Mouse (Mus musculus) CH12.LX (cell line): ENCODE measurements at regions not wholly inside any gene's neighbourhood (a gene's known extent, or its start where the extent isn't known, plus 50 kb on each side); places are given as distances from the start of the nearest gene placed in this dataset.

Experiments
- DNase-seq: peaks from one replicate; pipeline ENCODE4 v3.0.0-alpha.2; 2013; ENCODE audit errors: extremely low read depth
- H3K27ac ChIP-seq: 2 replicates; pipeline ENCODE4 v1.5.1; 2012; ENCODE audit warnings: low read depth, mild to moderate bottlenecking, control low read depth, moderate library complexity; ENCODE audit not compliant: insufficient read depth
- H3K27me3 ChIP-seq: replicated peaks from 2 replicates; pipeline ENCODE3; 2012; ENCODE audit warnings: inconsistent platforms
- H3K36me3 ChIP-seq, 2 experiments: replicated peaks in 1 of 2; 2 replicates each; pipeline versions ENCODE3 to v1.6.1; 2012; ENCODE audit warnings: inconsistent platforms in 1 of 2, low read length in 1 of 2, mild to moderate bottlenecking in 1 of 2, mixed read lengths in 1 of 2, moderate library complexity in 1 of 2; ENCODE audit not compliant: control insufficient read depth in 1 of 2, insufficient read depth in 1 of 2
- H3K4me1 ChIP-seq, 2 experiments: 2 replicates each; pipeline ENCODE4 v1.6.1; 2012; ENCODE audit warnings: inconsistent platforms in 1 of 2, moderate library complexity in 1 of 2; ENCODE audit not compliant: insufficient read depth in 2 of 2, control insufficient read depth in 1 of 2
- H3K4me2 ChIP-seq: 2 replicates; pipeline ENCODE4 v1.6.1; 2012; ENCODE audit warnings: low read depth, mild to moderate bottlenecking, control low read depth; ENCODE audit not compliant: poor library complexity, insufficient read depth, severe bottlenecking
- H3K4me3 ChIP-seq, 3 experiments: fragments of 150-350 bp in 1 of 3; sonication (generic) in 1 of 3; replicated peaks in 1 of 3; 2 replicates each; pipeline versions ENCODE3 to v1.5.1; 2011 to 2012; ENCODE audit warnings: low read depth in 2 of 3, low read length in 2 of 3, mild to moderate bottlenecking in 2 of 3, moderate library complexity in 2 of 3, control low read depth in 1 of 3, improper control_type of control experiment in 1 of 3, inconsistent platforms in 1 of 3, mixed read lengths in 1 of 3; ENCODE audit not compliant: poor library complexity in 1 of 3
- H3K79me2 ChIP-seq: replicated peaks from 2 replicates; pipeline ENCODE4 v1.6.1; 2012; ENCODE audit warnings: mild to moderate bottlenecking, moderate library complexity; ENCODE audit not compliant: control insufficient read depth, poor library complexity, insufficient read depth, severe bottlenecking; ENCODE audit errors: extremely low read depth
- H3K9ac ChIP-seq: 2 replicates; pipeline ENCODE4 v1.6.1; 2012; ENCODE audit warnings: low read depth, mild to moderate bottlenecking, control low read depth, moderate library complexity; ENCODE audit not compliant: insufficient read depth
- H3K9me3 ChIP-seq: replicated peaks from 2 replicates; pipeline ENCODE3; 2012; ENCODE audit warnings: low read length, inconsistent platforms, mixed read lengths
- BHLHE40 ChIP-seq: IDR thresholded peaks from 2 replicates; pipeline ENCODE4 v1.6.1; 2011; ENCODE audit warnings: mild to moderate bottlenecking, low read depth, low read length, improper control_type of control experiment
- CHD1 ChIP-seq: IDR thresholded peaks from 2 replicates; pipeline ENCODE4 v1.6.1; 2012; ENCODE audit warnings: low read depth, low read length, improper control_type of control experiment, inconsistent platforms
- CHD2 ChIP-seq: IDR thresholded peaks from 2 replicates; pipeline ENCODE4 v1.6.1; 2011; ENCODE audit warnings: low read length, improper control_type of control experiment
- ELF1 ChIP-seq: IDR thresholded peaks from 2 replicates; pipeline ENCODE4 v1.6.1; 2014; ENCODE audit warnings: low read depth, mild to moderate bottlenecking, inconsistent platforms, low read length, improper control_type of control experiment
- ETS1 ChIP-seq: conservative IDR thresholded peaks from 2 replicates; pipeline ENCODE4 v1.6.1; 2012; ENCODE audit warnings: low read depth, mild to moderate bottlenecking, inconsistent platforms, low read length, improper control_type of control experiment, moderate library complexity
- HCFC1 ChIP-seq: IDR thresholded peaks from 2 replicates; pipeline ENCODE4 v1.6.1; 2012; ENCODE audit warnings: low read depth, mild to moderate bottlenecking, inconsistent platforms, low read length, improper control_type of control experiment
- JUND ChIP-seq: conservative IDR thresholded peaks from 2 replicates; pipeline ENCODE4 v1.6.1; 2011; ENCODE audit warnings: low read depth, low read length, improper control_type of control experiment
- KAT2A ChIP-seq: IDR thresholded peaks from 2 replicates; pipeline ENCODE4 v1.6.1; 2012; ENCODE audit warnings: low read length, improper control_type of control experiment, inconsistent platforms; ENCODE audit not compliant: insufficient replicate concordance
- MAZ ChIP-seq: IDR thresholded peaks from 2 replicates; pipeline ENCODE4 v1.6.1; 2012; ENCODE audit warnings: low read depth, mild to moderate bottlenecking, inconsistent platforms, low read length, improper control_type of control experiment, moderate library complexity
- MEF2A ChIP-seq: IDR thresholded peaks from 2 replicates; pipeline ENCODE4 v1.6.1; 2014; ENCODE audit warnings: low read depth, mild to moderate bottlenecking, inconsistent platforms, low read length, improper control_type of control experiment, borderline replicate concordance
- MXI1 ChIP-seq: IDR thresholded peaks from 2 replicates; pipeline ENCODE4 v1.6.1; 2011; ENCODE audit warnings: mild to moderate bottlenecking, low read depth, low read length, improper control_type of control experiment
- MYC ChIP-seq: IDR thresholded peaks from 2 replicates; pipeline ENCODE4 v1.6.1; 2011; ENCODE audit warnings: low read depth, mild to moderate bottlenecking, improper control_type of control experiment, low read length
- POLR2A ChIP-seq: IDR thresholded peaks from 2 replicates; pipeline ENCODE4 v1.6.1; 2011; ENCODE audit warnings: low read depth, mild to moderate bottlenecking, improper control_type of control experiment, low read length
- POLR2AphosphoS2 ChIP-seq: IDR thresholded peaks from 2 replicates; pipeline ENCODE4 v1.6.1; 2011; ENCODE audit warnings: low read depth, low read length, improper control_type of control experiment
- RAD21 ChIP-seq: IDR thresholded peaks from 2 replicates; pipeline ENCODE4 v1.6.1; 2011; ENCODE audit warnings: low read depth, mild to moderate bottlenecking, low read length, improper control_type of control experiment, moderate library complexity
- RCOR1 ChIP-seq: conservative IDR thresholded peaks from 2 replicates; pipeline ENCODE4 v1.6.1; 2012; ENCODE audit warnings: low read depth, mild to moderate bottlenecking, inconsistent platforms, low read length, improper control_type of control experiment
- SMC3 ChIP-seq: IDR thresholded peaks from 2 replicates; pipeline ENCODE4 v1.6.1; 2011; ENCODE audit warnings: low read depth, low read length, improper control_type of control experiment
- TBP ChIP-seq: conservative IDR thresholded peaks from 2 replicates; pipeline ENCODE4 v1.6.1; 2011; ENCODE audit warnings: low read depth, low read length, improper control_type of control experiment
- TCF12 ChIP-seq: IDR thresholded peaks from 2 replicates; pipeline ENCODE4 v1.6.1; 2014; ENCODE audit warnings: low read depth, mild to moderate bottlenecking, inconsistent platforms, low read length, improper control_type of control experiment
- USF1 ChIP-seq: IDR thresholded peaks from 2 replicates; pipeline ENCODE4 v1.6.1; 2014; ENCODE audit warnings: low read depth, mild to moderate bottlenecking, inconsistent platforms, low read length, improper control_type of control experiment
- USF2 ChIP-seq: conservative IDR thresholded peaks from 2 replicates; pipeline ENCODE4 v1.6.1; 2011; ENCODE audit warnings: low read depth, low read length, improper control_type of control experiment
- ZKSCAN1 ChIP-seq: IDR thresholded peaks from 2 replicates; pipeline ENCODE4 v1.6.1; 2012; ENCODE audit warnings: low read depth, inconsistent platforms, low read length, improper control_type of control experiment, borderline replicate concordance
- ZMIZ1 ChIP-seq: IDR thresholded peaks from 2 replicates; pipeline ENCODE4 v1.6.1; 2012; ENCODE audit warnings: low read depth, mild to moderate bottlenecking, inconsistent platforms, low read length, improper control_type of control experiment
- ZNF384 ChIP-seq: IDR thresholded peaks from 2 replicates; pipeline ENCODE4 v1.6.1; 2012; ENCODE audit warnings: low read depth, low read length, improper control_type of control experiment, inconsistent platforms
- dilution Hi-C: fragments of 300-500 bp; cut with MboI; formaldehyde crosslinking; loops from 2 replicates; pipeline ENCODE4 v1.14.3; 2020; ENCODE audit warnings: low sequenced_read_pairs; ENCODE audit not compliant: extremely low pct_unique_long_range_greater_than_20kb, extremely low pct_ligation_motif_present
- in situ Hi-C: fragments of 300-500 bp; cut with MboI; formaldehyde crosslinking; loops from 3 replicates; pipeline ENCODE4 v1.14.3; 2019; ENCODE audit warnings: low sequenced_read_pairs, low pct_ligation_motif_present, low pct_unique_long_range_greater_than_20kb, mixed read lengths

- peaks cover 0 to 19% of the 10 kb centered on the region in 2 experiments; a peak in 2 of 4 replicates for H3K4me1 ChIP-seq
- no peak overlapping the region for H3K27ac ChIP-seq
- no peaks in the 10 kb centered on the region for H3K9me3 ChIP-seq
- no peak overlapping the region for H3K9ac ChIP-seq
- in situ Hi-C loops (no loop called here), dilution Hi-C loops (no loop called here)
- no peak for DNase-seq
- no peaks in the 10 kb centered on the region for H3K79me2 ChIP-seq
- H3K36me3 ChIP-seq = no peaks in the 10 kb centered on the region
- no peak overlapping the region for H3K4me3 ChIP-seq
- TF ChIP-seq MYC = no peak
- no peak for TF ChIP-seq CHD2
- TF ChIP-seq MAZ = no peak
- TF ChIP-seq SMC3 = no peak
- TF ChIP-seq ELF1 = no peak
- no peak for TF ChIP-seq JUND
- no peak for TF ChIP-seq ZNF384
- no peak for TF ChIP-seq POLR2AphosphoS2
- H3K27me3 ChIP-seq = no peaks in the 10 kb centered on the region
- no peak overlapping the region for H3K4me2 ChIP-seq
These were observed 245.1 kb downstream of the Gpr37 start for GRCm38 (mm10) chr6:25445351-25445940.

- Histone ChIP-seq H3K79me2 (no peaks in the 10 kb centered on the region), H3K27me3 (no peaks in the 10 kb centered on the region), H3K9ac (no peak overlapping the region), H3K4me2 (no peak overlapping the region), H3K4me1 (peaks cover 0 to 14% of the 10 kb centered on the region in 2 experiments; a peak in 2 of 4 replicates), H3K36me3 (no peaks in the 10 kb centered on the region), H3K9me3 (no peaks in the 10 kb centered on the region), H3K27ac (no peak overlapping the region), H3K4me3 (no peak overlapping the region)
- dilution Hi-C loops (no loop called here), in situ Hi-C loops (no loop called here)
- DNase-seq = no peak
- TF ChIP-seq CHD2 (no peak), USF1 (no peak), KAT2A (no peak), SMC3 (no peak), TCF12 (no peak), JUND (no peak), ELF1 (no peak)
These were observed 246.4 kb downstream of the Gpr37 start for GRCm38 (mm10) chr6:25444092-25444491.

GRCm38 (mm10) chr6:25443681-25444080 is 246.8 kb downstream of the Gpr37 start:
- dilution Hi-C loops (no loop called here), in situ Hi-C loops (no loop called here)
- no peaks in the 10 kb centered on the region for H3K36me3 ChIP-seq
- H3K4me2 ChIP-seq = no peak overlapping the region
- TF ChIP-seq RAD21 (no peak), MAZ (no peak), ZKSCAN1 (no peak), POLR2A (no peak), TBP (no peak), USF2 (no peak), ELF1 (no peak), RCOR1 (no peak), SMC3 (no peak), MXI1 (no peak), HCFC1 (no peak), ZMIZ1 (no peak), ETS1 (no peak), CHD1 (no peak), BHLHE40 (no peak), MEF2A (no peak), JUND (no peak)
- H3K79me2 ChIP-seq = no peaks in the 10 kb centered on the region
- peaks cover 0 to 10% of the 10 kb centered on the region in 2 experiments; a peak in 2 of 4 replicates for H3K4me1 ChIP-seq
- no peak overlapping the region for H3K4me3 ChIP-seq
- no peaks in the 10 kb centered on the region for H3K9me3 ChIP-seq
- no peak overlapping the region for H3K9ac ChIP-seq
- H3K27ac ChIP-seq = no peak overlapping the region
- no peak for DNase-seq
- no peaks in the 10 kb centered on the region for H3K27me3 ChIP-seq
